Mouse (Mus musculus): ENCODE measurements around the gene Cdk14.

Gene Cdk14

GRCm38 (mm10) chr5:5185987-5186742, 233.9 kb downstream of the Cdk14 start:
- no peak for DNase-seq (ENCODE audit: low read depth, low spot score)

GRCm38 (mm10) chr5:5185521-5185920, 234.6 kb downstream of the Cdk14 start:
- DNase-seq (ENCODE audit: low read depth, low spot score): no peak

GRCm38 (mm10) chr5:5180711-5181110, 239.4 kb downstream of the Cdk14 start:
- no peak for DNase-seq (ENCODE audit: low read depth, low spot score)

- DNase-seq (ENCODE audit: low read depth, low spot score): no peak
These were observed 239.8 kb downstream of the Cdk14 start for GRCm38 (mm10) chr5:5180311-5180710.

- no peak for DNase-seq (ENCODE audit: low read depth, low spot score)
These were observed 244.1 kb downstream of the Cdk14 start for GRCm38 (mm10) chr5:5176052-5176451.

GRCm38 (mm10) chr5:5175611-5176010, 244.5 kb downstream of the Cdk14 start:
- DNase-seq (ENCODE audit: low read depth, low spot score): no peak

GRCm38 (mm10) chr5:5175090-5175489, 245.0 kb downstream of the Cdk14 start:
- peak; percentile 29 for DNase-seq (ENCODE audit: low read depth, low spot score)

GRCm38 (mm10) chr5:5166086-5166485, 254.0 kb downstream of the Cdk14 start:
- DNase-seq (ENCODE audit: low read depth, low spot score): no peak

GRCm38 (mm10) chr5:5164326-5164725, 255.8 kb downstream of the Cdk14 start:
- DNase-seq (ENCODE audit: low read depth, low spot score): no peak

GRCm38 (mm10) chr5:5163823-5164222, 256.3 kb downstream of the Cdk14 start:
- DNase-seq (ENCODE audit: low read depth, low spot score): no peak

- no peak for DNase-seq (ENCODE audit: low read depth, low spot score)
These were observed 260.6 kb downstream of the Cdk14 start for GRCm38 (mm10) chr5:5159521-5159920.

- no peak for DNase-seq (ENCODE audit: low read depth, low spot score)
These were observed 280.3 kb downstream of the Cdk14 start for GRCm38 (mm10) chr5:5139855-5140254.

GRCm38 (mm10) chr5:5134905-5135511, 285.1 kb downstream of the Cdk14 start:
- DNase-seq (ENCODE audit: low read depth, low spot score): no peak

- no peak for DNase-seq (ENCODE audit: low read depth, low spot score)
These were observed 285.8 kb downstream of the Cdk14 start for GRCm38 (mm10) chr5:5134143-5134904.

GRCm38 (mm10) chr5:5128852-5129251, 291.3 kb downstream of the Cdk14 start:
- no peak for DNase-seq (ENCODE audit: low read depth, low spot score)

GRCm38 (mm10) chr5:5124645-5125044, 295.5 kb downstream of the Cdk14 start:
- no peak for DNase-seq (ENCODE audit: low read depth, low spot score)

- no peak for DNase-seq (ENCODE audit: low read depth, low spot score)
These were observed 303.2 kb downstream of the Cdk14 start for GRCm38 (mm10) chr5:5116775-5117522.

- no peak for DNase-seq (ENCODE audit: low read depth, low spot score)
These were observed 304.6 kb downstream of the Cdk14 start for GRCm38 (mm10) chr5:5115546-5115945.

GRCm38 (mm10) chr5:5109621-5110020, 310.5 kb downstream of the Cdk14 start:
- no peak for DNase-seq (ENCODE audit: low read depth, low spot score)

- no peak for DNase-seq (ENCODE audit: low read depth, low spot score)
These were observed 311.1 kb downstream of the Cdk14 start for GRCm38 (mm10) chr5:5109017-5109416.

GRCm38 (mm10) chr5:5096248-5096915, 323.7 kb downstream of the Cdk14 start:
- DNase-seq (ENCODE audit: low read depth, low spot score): no peak
